Mouse (Mus musculus) midbrain, postnatal 0 days (tissue): ENCODE data around the gene Naga. TPM values are rescaled to one million over a fixed set of nuclear protein-coding genes. Genes with fewer than 3 reads are reported as not detected.
A peak's percentile ranks its signal among the peaks of the same experiment; 100 is the strongest.

Experiments
- ATAC-seq: fragments of 200-750 bp; cut with Nextera tagmentation; 2 replicates; pipeline ENCODE4 v1.8.0; 2017; ENCODE audit warnings: moderate number of reproducible peaks, mild to moderate bottlenecking, moderate TSS enrichment, moderate library complexity; ENCODE audit not compliant: low FRiP score
- DNase-seq: peaks from one replicate; pipeline ENCODE4 v3.0.0-alpha.2; 2015; ENCODE audit warnings: low spot score
- H3K27ac ChIP-seq: fragments of 300-500 bp; sonication (generic); 2 replicates; pipeline ENCODE4 v1.5.1; 2014; ENCODE audit warnings: low read depth, mild to moderate bottlenecking, low read length, mixed read lengths
- H3K27me3 ChIP-seq: fragments of 300-500 bp; sonication (generic); 2 replicates; pipeline ENCODE4 v1.6.1; 2014; ENCODE audit warnings: low read length, control low read depth, mixed read lengths; ENCODE audit not compliant: insufficient read depth
- H3K36me3 ChIP-seq: fragments of 300-500 bp; sonication (generic); 2 replicates; pipeline ENCODE4 v1.6.1; 2014; ENCODE audit warnings: low read length, control low read depth, mixed read lengths; ENCODE audit not compliant: insufficient read depth
- H3K4me1 ChIP-seq: fragments of 300-500 bp; sonication (generic); 2 replicates; pipeline ENCODE4 v1.6.1; 2014; ENCODE audit warnings: mild to moderate bottlenecking, control low read depth, antibody characterized with exemption, low read length, mixed read lengths; ENCODE audit not compliant: insufficient read depth
- H3K4me2 ChIP-seq: fragments of 300-500 bp; sonication (generic); 2 replicates; pipeline ENCODE4 v1.6.1; 2014; ENCODE audit warnings: low read depth, mild to moderate bottlenecking, low read length, mixed read lengths; ENCODE audit not compliant: poor library complexity, severe bottlenecking
- H3K4me3 ChIP-seq: fragments of 300-500 bp; sonication (generic); 2 replicates; pipeline ENCODE4 v1.5.1; 2014; ENCODE audit warnings: low read depth, mild to moderate bottlenecking, low read length, moderate library complexity
- H3K9ac ChIP-seq: fragments of 300-500 bp; sonication (generic); replicated peaks from 2 replicates; pipeline ENCODE4 v1.6.1; 2014; ENCODE audit warnings: mild to moderate bottlenecking, low read length, moderate library complexity, mixed read lengths; ENCODE audit not compliant: poor library complexity, severe bottlenecking
- H3K9me3 ChIP-seq: fragments of 300-500 bp; sonication (generic); 2 replicates; pipeline ENCODE4 v1.6.1; 2016; ENCODE audit warnings: low read length, control low read depth
- CTCF ChIP-seq: IDR thresholded peaks from 2 replicates; pipeline ENCODE4 v1.5.1; 2016; ENCODE audit warnings: antibody characterized with exemption, mild to moderate bottlenecking
- WGBS: fragments of 180-500 bp; shearing (Covaris S2); extraction: QIAGEN DNeasy Blood & Tissue Kit; methylation state at CpG from one replicate; pipeline ENCODE4 v1.1.7; 2014; 5-methylcytosine and 5-hydroxymethylcytosine counted together
- polyA plus RNA-seq: library from polyadenylated mRNA; unstranded; fragments of >200 nt; fragmentation: Nextera tagmentation; extraction: Ambion mirVana; gene quantifications from 2 replicates; pipeline ENCODE4 v1.2.1, GENCODE M21; 2015
- total RNA-seq: library from RNA; depleted of rRNA; stranded (reverse); fragments of >200 nt; gene quantifications from 2 replicates; pipeline ENCODE4 v1.2.3, GENCODE M21; 2014

Gene Naga
- total and polyA plus RNA-seq, 2 experiments from 2014 or later, result 25.0 to 38.0 TPM

GRCm38 (mm10) chr15:82337875-82338274, 850 bp downstream of the Naga start:
- Histone ChIP-seq H3K9me3 (no peaks in the 10 kb centered on the region), H3K9ac (peak overlapping the region; percentile 50), H3K27me3 (peaks cover 9% of the 10 kb centered on the region; the same call in 1 of the 2 replicates), H3K4me1 (peaks cover 7% of the 10 kb centered on the region), H3K4me2 (peak overlapping the region; percentile 60), H3K36me3 (peaks cover 17% of the 10 kb centered on the region; the same call in 1 of the 2 replicates), H3K4me3 (peak overlapping the region; percentile 43), H3K27ac (no peak overlapping the region)
- ATAC-seq (no peak), DNase-seq (no peak)
- TF ChIP-seq CTCF, result no peak
- WGBS, result 55% methylated on average over 4 of the region's 4 CpGs

- H3K9me3 ChIP-seq, result no peaks in the 10 kb centered on the region
- H3K4me3 ChIP-seq, result no peak overlapping the region
- TF ChIP-seq CTCF, result no peak
- no peak overlapping the region for H3K4me2 ChIP-seq
- H3K27ac ChIP-seq, result no peak overlapping the region
- WGBS, result 80% methylated on average over 12 of the region's 12 CpGs
- DNase-seq (no peak), ATAC-seq (no peak)
- peaks cover 7% of the 10 kb centered on the region for H3K4me1 ChIP-seq
- H3K9ac ChIP-seq, result no peak overlapping the region
- H3K36me3 ChIP-seq, result peaks cover 17% of the 10 kb centered on the region; the same call in 1 of the 2 replicates
- H3K27me3 ChIP-seq, result peaks cover 9% of the 10 kb centered on the region; the same call in 1 of the 2 replicates
Measured at GRCm38 (mm10) chr15:82336629-82337028, 2.1 kb downstream of the Naga start.

- DNase-seq (no peak), ATAC-seq (no peak)
- no peak for TF ChIP-seq CTCF
- Histone ChIP-seq H3K4me1 (peaks cover 7% of the 10 kb centered on the region), H3K4me2 (no peak overlapping the region), H3K27me3 (0 out of 2 replicates have a peak, but pooled peaks cover under 1% of the 10 kb centered on the region), H3K36me3 (peaks cover 17% of the 10 kb centered on the region; the same call in 1 of the 2 replicates), H3K27ac (no peak overlapping the region), H3K4me3 (no peak overlapping the region), H3K9me3 (no peaks in the 10 kb centered on the region), H3K9ac (no peak overlapping the region)
- WGBS, result 94% methylated on average over 4 of the region's 4 CpGs
Measured at GRCm38 (mm10) chr15:82335194-82335593, 3.5 kb downstream of the Naga start.

- Histone ChIP-seq H3K27me3 (no peaks in the 10 kb centered on the region), H3K4me2 (no peak overlapping the region), H3K4me3 (no peak overlapping the region), H3K27ac (no peak overlapping the region), H3K9me3 (no peaks in the 10 kb centered on the region), H3K36me3 (no peaks in the 10 kb centered on the region), H3K4me1 (no peaks in the 10 kb centered on the region), H3K9ac (no peak overlapping the region)
- 79% methylated on average over 2 of the region's 2 CpGs for WGBS
- no peak for ATAC-seq
- no peak for TF ChIP-seq CTCF
- no peak for DNase-seq
Measured at GRCm38 (mm10) chr15:82325382-82325781, 13.3 kb downstream of the Naga start.

- no peak for DNase-seq
Measured at GRCm38 (mm10) chr15:82322195-82322594, 16.5 kb downstream of the Naga start.

GRCm38 (mm10) chr15:82319613-82320012, 19.1 kb downstream of the Naga start:
- no peak for DNase-seq
- WGBS, result 79% methylated on average over 1 of the region's 1 CpGs
- Histone ChIP-seq H3K4me1 (no peaks in the 10 kb centered on the region), H3K27me3 (no peaks in the 10 kb centered on the region), H3K9me3 (no peaks in the 10 kb centered on the region), H3K27ac (no peak overlapping the region), H3K4me2 (no peak overlapping the region), H3K4me3 (no peak overlapping the region), H3K9ac (no peak overlapping the region), H3K36me3 (no peaks in the 10 kb centered on the region)
- TF ChIP-seq CTCF, result no peak
- no peak for ATAC-seq

More at GRCm38 (mm10) chr15:82322195-82322594, 16.5 kb downstream of the Naga start:
- ATAC-seq, result no peak
- WGBS, result 74% methylated on average over 8 of the region's 8 CpGs
- Histone ChIP-seq H3K27me3 (no peaks in the 10 kb centered on the region), H3K36me3 (no peaks in the 10 kb centered on the region), H3K4me2 (no peak overlapping the region), H3K4me1 (no peaks in the 10 kb centered on the region), H3K9me3 (no peaks in the 10 kb centered on the region), H3K4me3 (no peak overlapping the region), H3K27ac (no peak overlapping the region), H3K9ac (no peak overlapping the region)
- TF ChIP-seq CTCF, result no peak
